Mouse (Mus musculus): ENCODE measurements around the gene Pmm2. TPM values are rescaled to one million over a fixed set of nuclear protein-coding genes. Genes with fewer than 3 reads are reported as not detected.

Pmm2 gene
- polyA plus RNA-seq, 1 experiment from 2014 or later, result 51.1 TPM

Small RNA genes lying within 50 kb of the gene (microRNA-seq; reads per million reads assigned to microRNA genes)
- gene Gm22137, result not detected

Other genes starting within 250 kb of the Pmm2 start
- not detected in 2 replicates for gene Tmem114, start 212.5 kb upstream of the Pmm2 start, polyA plus RNA-seq (2015; fragmentation: Nextera tagmentation; extraction: Ambion mirVana)
- gene Mettl22, start 166.9 kb upstream of the Pmm2 start, polyA plus RNA-seq (2015; fragmentation: Nextera tagmentation; extraction: Ambion mirVana), result 13.9 and 14.8 TPM in 2 replicates
- 18.3 and 19.6 TPM in 2 replicates for gene Abat, start 124.2 kb upstream of the Pmm2 start, polyA plus RNA-seq (2015; fragmentation: Nextera tagmentation; extraction: Ambion mirVana)
- gene Tmem186, start within 50 bp of the Pmm2 start, polyA plus RNA-seq (2015; fragmentation: Nextera tagmentation; extraction: Ambion mirVana), result 16.2 and 17.0 TPM in 2 replicates
- gene Carhsp1, start 34.5 kb downstream of the Pmm2 start, polyA plus RNA-seq (2015; fragmentation: Nextera tagmentation; extraction: Ambion mirVana), result 96.4 and 97.7 TPM in 2 replicates
- gene Gm5767, start 43.1 kb downstream of the Pmm2 start, polyA plus RNA-seq (2015; fragmentation: Nextera tagmentation; extraction: Ambion mirVana), result not detected in 2 replicates
- 23.1 and 24.4 TPM in 2 replicates for gene Usp7, start 154.6 kb downstream of the Pmm2 start, polyA plus RNA-seq (2015; fragmentation: Nextera tagmentation; extraction: Ambion mirVana)
- 16.0 and 17.9 TPM in 2 replicates for gene 1810013L24Rik, start 192.4 kb downstream of the Pmm2 start, polyA plus RNA-seq (2015; fragmentation: Nextera tagmentation; extraction: Ambion mirVana)